In genomic region chr1:169491561-169491960, GRCm38 (mm10) we compare ENCODE assay signal across 15 mouse cellular contexts.
"Had no signal": no experiment of that assay in that cellular context is flagged by ENCODE, and none has a peak within 500 bp of the region (broad histone marks: within the 10 kb centered on the region; RNA-seq: fewer than 3 reads in every experiment).

No protein-coding gene starts in this region.

- DNase-seq: lung, adult 2 months; lung, postnatal 14 days; lung, postnatal 36 days; right cerebral cortex, postnatal 14 days; thymus, adult 2 months; thymus, postnatal 25 days; thymus, postnatal 4 days had no signal

- H3K27me3 ChIP-seq: lung, embryonic 15.5 days; midbrain, embryonic 13.5 days; midbrain, embryonic 15.5 days; neural tube, embryonic 12.5 days; stomach, embryonic 15.5 days had no signal

- H3K4me1 ChIP-seq: lung, embryonic 15.5 days; megakaryocyte, embryonic 14.5 days; midbrain, embryonic 15.5 days; neural tube, embryonic 12.5 days; stomach, embryonic 15.5 days had no signal

- H3K27ac ChIP-seq: lung, embryonic 15.5 days; macrophage; midbrain, embryonic 13.5 days; midbrain, embryonic 15.5 days; neural tube, embryonic 12.5 days; stomach, embryonic 15.5 days; stomach, postnatal 0 days had no signal

- H3K36me3 ChIP-seq: lung, embryonic 15.5 days; midbrain, embryonic 13.5 days; midbrain, embryonic 15.5 days; neural tube, embryonic 12.5 days; stomach, embryonic 15.5 days had no signal

- H3K4me3 ChIP-seq: lung, embryonic 15.5 days; megakaryocyte, embryonic 14.5 days; midbrain, embryonic 13.5 days; midbrain, embryonic 15.5 days; neural tube, embryonic 12.5 days; stomach, embryonic 15.5 days had no signal
